Mouse (Mus musculus): ENCODE results near the gene Gm21900. TPM values are rescaled to one million over a fixed set of nuclear protein-coding genes. Genes with fewer than 3 reads are reported as not detected.
"Not testable (repeated sequence)": the region's sequence is repeated elsewhere in the genome, so short reads cannot be mapped to it uniquely, and the experiment has no call there.

Gene Gm21900
- not detected in 2 replicates for polyA plus RNA-seq (2011; ENCODE audit: insufficient read length, low read depth, missing spikeins)

GRCm38 (mm10) chrY:10616061-10616460 lies at the start of gene Gm21900:
TSS of gene Gm21900 (plus strand) at chrY:10616361.
- not testable (repeated sequence) for H3K27ac ChIP-seq (ENCODE audit: insufficient read depth, low read length); H3K4me1 ChIP-seq (ENCODE audit: control insufficient read depth, insufficient read depth, low read length); H3K4me3 ChIP-seq (ENCODE audit: insufficient read depth, low read length)

GRCm38 (mm10) chrY:10643516-10643915 lies 27.4 kb downstream of the Gm21900 start:
- not testable (repeated sequence) for H3K27ac ChIP-seq (ENCODE audit: insufficient read depth, low read length); H3K4me1 ChIP-seq (ENCODE audit: control insufficient read depth, insufficient read depth, low read length); H3K4me3 ChIP-seq (ENCODE audit: insufficient read depth, low read length)

Other genes starting within 250 kb of the Gm21900 start
- not detected in 2 replicates for gene Gm28510, start 203.6 kb upstream of the Gm21900 start, polyA plus RNA-seq (2011; ENCODE audit: insufficient read length, low read depth, missing spikeins)
- not detected in 2 replicates for gene Gm20737, start 80.3 kb upstream of the Gm21900 start, polyA plus RNA-seq (2011; ENCODE audit: insufficient read length, low read depth, missing spikeins)
- not detected in 2 replicates for gene Gm21775, start 62.9 kb upstream of the Gm21900 start, polyA plus RNA-seq (2011; ENCODE audit: insufficient read length, low read depth, missing spikeins)
- not detected in 2 replicates for gene Gm20777, start 136.1 kb downstream of the Gm21900 start, polyA plus RNA-seq (2011; ENCODE audit: insufficient read length, low read depth, missing spikeins)